Mouse (Mus musculus): ENCODE measurements at regions not wholly inside any gene's neighbourhood (a gene's known extent, or its start where the extent isn't known, plus 50 kb on each side); places are given as distances from the start of the nearest gene placed in this dataset.
A peak's percentile ranks its signal among the peaks of the same experiment; 100 is the strongest.

DNA sequence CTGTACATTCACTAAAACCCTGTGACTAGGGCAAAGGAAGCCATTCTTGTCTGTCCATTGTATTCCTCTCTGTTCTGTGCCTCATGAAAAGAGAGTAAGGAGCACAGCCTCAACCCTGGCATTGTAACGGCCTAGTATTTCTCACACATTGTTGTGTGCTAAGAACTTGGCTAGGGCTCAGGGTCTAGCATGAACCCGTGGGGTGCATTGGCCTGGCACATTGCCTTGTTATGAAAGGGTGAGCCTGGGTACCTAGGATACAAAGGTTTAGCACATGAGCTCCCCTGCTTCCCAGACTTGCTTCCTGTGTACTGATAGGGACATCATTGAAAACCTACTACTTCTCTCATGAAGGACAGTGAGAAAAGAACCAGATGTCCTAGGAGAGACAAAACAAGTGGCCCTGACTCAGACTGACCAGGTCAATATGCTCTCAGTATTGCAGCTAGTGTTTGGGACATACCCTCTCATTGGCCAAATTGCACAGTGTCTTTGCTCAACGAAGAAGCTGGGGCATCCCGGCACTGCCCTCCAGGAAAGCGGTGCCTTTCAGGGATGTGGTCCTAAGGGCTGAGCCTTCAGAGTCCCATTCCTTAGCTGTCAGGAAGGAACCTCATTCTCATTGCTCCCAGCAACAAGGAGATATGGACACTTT, 298.6 kb downstream of the Glrx3 start:
- H3K27me3 ChIP-seq (ENCODE audit: control insufficient read depth, insufficient read depth, low read length) = no peaks in the 10 kb centered on the region
- ATAC-seq (replicated peaks; ENCODE audit: insufficient number of reproducible peaks, low FRiP score, low TSS enrichment, low read depth) (no peak), DNase-seq (ENCODE audit: low spot score) (no peak)
- no peak overlapping the region for H3K4me2 ChIP-seq (ENCODE audit: low read depth, low read length)
- 92% methylated on average over 5 of the region's 5 CpGs for WGBS
- H3K36me3 ChIP-seq (replicated peaks; ENCODE audit: control insufficient read depth, insufficient read depth, low read depth, low read length) = no peaks in the 10 kb centered on the region
- H3K4me3 ChIP-seq (ENCODE audit: low read depth, low read length) = no peak overlapping the region
- H3K9me3 ChIP-seq (replicated peaks; ENCODE audit: control insufficient read depth, low read length) = no peaks in the 10 kb centered on the region
- H3K4me1 ChIP-seq (ENCODE audit: control insufficient read depth, insufficient read depth, low read length) = no peaks in the 10 kb centered on the region
- no peak overlapping the region for H3K27ac ChIP-seq (replicated peaks; ENCODE audit: low read depth, low read length)
- H3K9ac ChIP-seq (replicated peaks; ENCODE audit: low read length) = no peak overlapping the region

DNA sequence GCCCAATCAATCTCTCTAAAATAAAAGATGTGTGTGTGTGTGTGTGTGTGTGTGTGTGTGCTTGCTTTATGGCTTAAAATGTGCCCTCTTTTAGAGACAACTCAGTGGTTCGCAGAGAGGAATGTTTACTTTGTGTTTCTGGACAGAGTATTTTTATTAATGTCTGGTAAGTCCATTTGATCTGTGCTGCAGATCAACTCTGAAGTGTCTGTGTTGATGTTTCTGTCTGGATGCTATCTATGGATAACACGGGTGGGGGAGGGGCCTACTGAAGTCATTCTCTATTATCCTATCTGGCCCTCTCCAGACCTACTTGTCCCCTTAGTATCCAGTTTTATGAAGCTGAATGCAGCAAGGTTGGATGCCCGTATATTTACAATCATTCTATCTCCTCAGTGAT, 304.3 kb downstream of the Glrx3 start:
- DNase-seq (ENCODE audit: low spot score) (no peak), ATAC-seq (replicated peaks; ENCODE audit: insufficient number of reproducible peaks, low FRiP score, low TSS enrichment, low read depth) (no peak)
- H3K4me2 ChIP-seq (ENCODE audit: low read depth, low read length) = no peak overlapping the region
- no peaks in the 10 kb centered on the region for H3K9me3 ChIP-seq (replicated peaks; ENCODE audit: control insufficient read depth, low read length)
- H3K27ac ChIP-seq (replicated peaks; ENCODE audit: low read depth, low read length) = no peak overlapping the region
- H3K9ac ChIP-seq (replicated peaks; ENCODE audit: low read length) = no peak overlapping the region
- H3K4me1 ChIP-seq (ENCODE audit: control insufficient read depth, insufficient read depth, low read length) = no peaks in the 10 kb centered on the region
- 80% methylated on average over 3 of the region's 3 CpGs for WGBS
- H3K4me3 ChIP-seq (ENCODE audit: low read depth, low read length) = no peak overlapping the region
- no peaks in the 10 kb centered on the region for H3K36me3 ChIP-seq (replicated peaks; ENCODE audit: control insufficient read depth, insufficient read depth, low read depth, low read length)
- no peaks in the 10 kb centered on the region for H3K27me3 ChIP-seq (ENCODE audit: control insufficient read depth, insufficient read depth, low read length)

DNA sequence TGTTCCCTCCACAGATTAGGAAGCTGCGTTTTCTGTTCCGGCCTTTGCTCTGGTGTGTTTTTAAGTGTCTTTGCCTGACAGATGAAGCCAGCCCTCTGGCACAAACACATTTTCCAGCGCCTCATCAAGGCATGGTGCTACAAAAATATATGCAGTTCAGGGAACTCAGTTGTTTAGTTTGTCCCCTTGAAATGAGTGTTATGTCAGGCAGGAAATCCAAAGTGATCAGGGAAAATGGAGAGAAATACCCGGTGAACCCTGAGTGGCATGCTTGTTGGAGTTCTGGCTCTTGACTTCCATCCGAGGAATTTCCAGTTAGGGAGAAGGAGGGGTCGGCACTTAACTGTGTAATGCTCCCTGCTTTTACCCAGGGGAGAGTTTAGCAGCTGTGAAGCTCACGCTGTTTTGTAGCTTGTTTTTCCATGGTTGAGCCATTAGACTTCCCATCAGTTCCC, 304.9 kb downstream of the Glrx3 start:
- H3K9ac ChIP-seq (replicated peaks; ENCODE audit: low read length) = no peak overlapping the region
- no peaks in the 10 kb centered on the region for H3K36me3 ChIP-seq (replicated peaks; ENCODE audit: control insufficient read depth, insufficient read depth, low read depth, low read length)

DNA sequence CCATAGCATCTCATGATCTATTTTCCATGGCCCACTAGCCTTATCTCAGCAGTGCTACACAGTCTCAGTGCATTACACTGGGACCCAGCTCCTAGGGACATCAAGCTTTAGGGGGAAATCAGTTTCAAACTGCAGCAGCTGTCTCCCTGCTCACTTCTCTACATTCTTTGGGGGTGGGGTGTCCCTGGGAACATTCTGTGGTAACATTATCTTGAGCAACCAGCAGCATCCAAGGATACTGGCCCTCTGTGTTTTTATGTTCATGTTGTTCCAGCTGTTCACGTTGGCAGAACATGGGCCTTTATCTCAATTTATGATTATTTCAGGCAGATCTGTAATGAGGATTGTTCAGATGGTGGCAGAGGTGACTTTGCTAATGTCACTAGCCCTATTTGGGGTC, 308.2 kb downstream of the Glrx3 start:
- DNase-seq (ENCODE audit: low spot score) (no peak), ATAC-seq (replicated peaks; ENCODE audit: insufficient number of reproducible peaks, low FRiP score, low TSS enrichment, low read depth) (no peak)
- Histone ChIP-seq H3K9ac (replicated peaks; ENCODE audit: low read length) (no peak overlapping the region), H3K27ac (replicated peaks; ENCODE audit: low read depth, low read length) (no peak overlapping the region), H3K4me2 (ENCODE audit: low read depth, low read length) (no peak overlapping the region), H3K27me3 (ENCODE audit: control insufficient read depth, insufficient read depth, low read length) (no peaks in the 10 kb centered on the region), H3K36me3 (replicated peaks; ENCODE audit: control insufficient read depth, insufficient read depth, low read depth, low read length) (no peaks in the 10 kb centered on the region), H3K9me3 (replicated peaks; ENCODE audit: control insufficient read depth, low read length) (no peaks in the 10 kb centered on the region), H3K4me3 (ENCODE audit: low read depth, low read length) (no peak overlapping the region), H3K4me1 (ENCODE audit: control insufficient read depth, insufficient read depth, low read length) (no peaks in the 10 kb centered on the region)
- WGBS = 74% methylated on average over 1 of the region's 1 CpGs

More for the DNA sequence above, 304.9 kb downstream of the Glrx3 start:
- Histone ChIP-seq H3K4me2 (ENCODE audit: low read depth, low read length) (no peak overlapping the region; the same call in 1 of the 2 replicates), H3K27me3 (ENCODE audit: control insufficient read depth, insufficient read depth, low read length) (no peaks in the 10 kb centered on the region), H3K4me1 (ENCODE audit: control insufficient read depth, insufficient read depth, low read length) (no peaks in the 10 kb centered on the region), H3K27ac (replicated peaks; ENCODE audit: low read depth, low read length) (no peak overlapping the region), H3K4me3 (ENCODE audit: low read depth, low read length) (no peak overlapping the region), H3K9me3 (replicated peaks; ENCODE audit: control insufficient read depth, low read length) (no peaks in the 10 kb centered on the region)
- WGBS = 46% methylated on average over 7 of the region's 7 CpGs
- DNase-seq (ENCODE audit: low spot score) (peak; percentile 17), ATAC-seq (replicated peaks; ENCODE audit: insufficient number of reproducible peaks, low FRiP score, low TSS enrichment, low read depth) (no peak)

DNA sequence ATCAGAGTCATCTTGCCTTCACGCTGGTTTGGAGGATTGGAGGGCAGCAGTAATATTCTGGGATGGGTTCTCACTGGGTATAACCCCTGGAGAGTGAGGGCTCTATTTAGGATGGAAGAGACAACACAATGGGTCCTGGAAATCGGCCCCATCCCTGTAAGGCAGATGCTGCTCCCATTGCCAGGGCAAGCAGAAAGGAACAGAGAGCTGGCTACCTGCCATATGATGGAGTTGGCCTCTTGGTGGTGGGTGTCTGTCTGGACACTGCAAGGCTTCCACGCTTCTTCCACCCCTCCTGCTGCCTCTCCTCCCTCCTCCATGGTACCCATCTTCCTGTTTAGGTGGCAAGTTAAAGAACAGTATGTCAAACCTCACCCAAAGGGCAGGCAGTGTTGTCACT, 308.6 kb downstream of the Glrx3 start:
- Histone ChIP-seq H3K4me2 (ENCODE audit: low read depth, low read length) (no peak overlapping the region), H3K9ac (replicated peaks; ENCODE audit: low read length) (no peak overlapping the region), H3K27ac (replicated peaks; ENCODE audit: low read depth, low read length) (no peak overlapping the region), H3K9me3 (replicated peaks; ENCODE audit: control insufficient read depth, low read length) (no peaks in the 10 kb centered on the region), H3K4me3 (ENCODE audit: low read depth, low read length) (no peak overlapping the region), H3K36me3 (replicated peaks; ENCODE audit: control insufficient read depth, insufficient read depth, low read depth, low read length) (no peaks in the 10 kb centered on the region), H3K27me3 (ENCODE audit: control insufficient read depth, insufficient read depth, low read length) (no peaks in the 10 kb centered on the region), H3K4me1 (ENCODE audit: control insufficient read depth, insufficient read depth, low read length) (no peaks in the 10 kb centered on the region)
- ATAC-seq (replicated peaks; ENCODE audit: insufficient number of reproducible peaks, low FRiP score, low TSS enrichment, low read depth) (no peak), DNase-seq (ENCODE audit: low spot score) (no peak)
- WGBS = 81% methylated on average over 3 of the region's 3 CpGs

DNA sequence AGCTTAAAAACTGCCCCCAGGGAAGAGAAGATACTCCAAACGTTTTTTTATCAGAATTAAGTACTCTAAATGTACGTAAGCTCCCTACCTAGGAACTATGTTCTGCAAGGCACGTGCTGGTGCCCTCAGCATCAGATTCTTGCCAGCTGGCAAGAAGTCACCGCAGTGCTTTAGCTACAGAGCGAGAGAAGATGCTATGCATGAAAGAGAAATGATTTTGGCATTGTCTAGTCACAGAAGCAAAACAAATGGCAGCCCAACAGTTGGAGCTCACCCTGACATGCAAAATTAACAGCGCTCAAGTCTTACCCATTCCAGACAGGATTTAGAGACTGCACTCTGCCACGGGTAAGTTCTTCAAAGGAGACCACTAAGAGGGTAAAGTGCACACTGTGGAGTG, 311.5 kb downstream of the Glrx3 start:
- Histone ChIP-seq H3K9ac (replicated peaks; ENCODE audit: low read length) (no peak overlapping the region), H3K27me3 (ENCODE audit: control insufficient read depth, insufficient read depth, low read length) (no peaks in the 10 kb centered on the region), H3K27ac (replicated peaks; ENCODE audit: low read depth, low read length) (no peak overlapping the region), H3K36me3 (replicated peaks; ENCODE audit: control insufficient read depth, insufficient read depth, low read depth, low read length) (no peaks in the 10 kb centered on the region), H3K4me1 (ENCODE audit: control insufficient read depth, insufficient read depth, low read length) (no peaks in the 10 kb centered on the region), H3K9me3 (replicated peaks; ENCODE audit: control insufficient read depth, low read length) (no peaks in the 10 kb centered on the region), H3K4me3 (ENCODE audit: low read depth, low read length) (no peak overlapping the region), H3K4me2 (ENCODE audit: low read depth, low read length) (no peak overlapping the region)
- no peak for ATAC-seq (replicated peaks; ENCODE audit: insufficient number of reproducible peaks, low FRiP score, low TSS enrichment, low read depth)
- WGBS = 78% methylated on average over 7 of the region's 7 CpGs
- no peak for DNase-seq (ENCODE audit: low spot score)

DNA sequence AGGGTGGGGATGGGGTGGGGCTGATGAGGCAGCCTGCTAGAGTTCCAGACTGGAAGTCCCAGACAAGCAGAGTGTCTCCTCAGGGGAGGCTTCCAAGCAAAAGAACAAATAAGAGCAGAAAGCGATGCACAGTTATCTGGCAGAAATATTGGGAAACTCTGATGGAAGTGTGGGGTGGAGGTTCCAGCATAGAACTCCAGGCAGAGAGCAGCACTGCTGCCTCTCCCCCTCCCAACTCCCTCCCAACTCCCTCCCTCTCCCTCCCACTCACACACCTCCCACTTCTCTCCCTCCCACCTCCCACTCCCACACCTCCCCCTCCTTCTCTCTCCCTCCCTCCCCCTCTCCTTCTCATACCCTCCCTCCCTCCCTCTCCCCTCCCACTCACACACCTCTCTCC, 313.3 kb downstream of the Glrx3 start:
- DNase-seq (ENCODE audit: low spot score) = no peak
- H3K36me3 ChIP-seq (replicated peaks; ENCODE audit: control insufficient read depth, insufficient read depth, low read depth, low read length) = no peaks in the 10 kb centered on the region
- H3K9ac ChIP-seq (replicated peaks; ENCODE audit: low read length) = no peak overlapping the region
- H3K27ac ChIP-seq (replicated peaks; ENCODE audit: low read depth, low read length) = no peak overlapping the region
- ATAC-seq (replicated peaks; ENCODE audit: insufficient number of reproducible peaks, low FRiP score, low TSS enrichment, low read depth) = no peak
- no peaks in the 10 kb centered on the region for H3K9me3 ChIP-seq (replicated peaks; ENCODE audit: control insufficient read depth, low read length)
- no peaks in the 10 kb centered on the region for H3K27me3 ChIP-seq (ENCODE audit: control insufficient read depth, insufficient read depth, low read length)
- 90% methylated on average over 1 of the region's 1 CpGs for WGBS
- no peaks in the 10 kb centered on the region for H3K4me1 ChIP-seq (ENCODE audit: control insufficient read depth, insufficient read depth, low read length)
- H3K4me2 ChIP-seq (ENCODE audit: low read depth, low read length) = no peak overlapping the region
- H3K4me3 ChIP-seq (ENCODE audit: low read depth, low read length) = no peak overlapping the region

DNA sequence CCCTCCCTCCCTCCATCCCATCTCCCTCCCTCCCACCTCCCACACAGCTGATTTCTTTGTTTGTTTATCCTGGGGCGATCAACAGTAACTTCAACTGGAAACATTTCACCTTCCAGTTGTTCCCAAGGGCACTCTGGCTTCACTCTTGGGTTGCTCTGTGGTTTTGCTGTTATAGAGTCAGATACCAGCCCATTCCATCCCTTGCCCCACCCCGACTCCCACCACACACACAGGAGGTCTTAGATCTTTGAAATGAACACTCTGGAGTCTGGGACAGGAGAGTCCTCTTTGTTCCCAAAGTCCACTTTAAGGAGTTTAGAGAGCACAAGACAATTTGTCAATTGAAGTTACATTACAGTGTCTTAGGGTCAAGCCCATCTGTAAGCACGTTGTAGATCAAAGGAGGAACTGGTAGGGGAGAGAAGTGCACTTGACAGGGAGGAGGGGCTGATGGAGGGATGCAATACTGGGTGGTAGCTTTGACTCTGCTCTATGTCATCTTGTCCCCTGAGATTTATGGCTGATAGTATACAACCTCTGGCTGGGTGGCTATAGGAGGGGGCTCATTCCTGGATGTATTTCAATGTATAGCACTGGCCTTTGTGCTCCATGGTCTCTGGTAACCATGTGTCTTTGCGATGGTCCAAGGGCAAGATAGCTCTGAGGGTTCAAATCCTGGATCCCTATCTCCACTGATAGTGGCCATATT, 313.9 kb downstream of the Glrx3 start:
- no peaks in the 10 kb centered on the region for H3K4me1 ChIP-seq (ENCODE audit: control insufficient read depth, insufficient read depth, low read length)
- WGBS = 52% methylated on average over 4 of the region's 4 CpGs
- no peak for DNase-seq (ENCODE audit: low spot score)
- ATAC-seq (replicated peaks; ENCODE audit: insufficient number of reproducible peaks, low FRiP score, low TSS enrichment, low read depth) = no peak
- no peak overlapping the region for H3K4me3 ChIP-seq (ENCODE audit: low read depth, low read length)
- H3K27me3 ChIP-seq (ENCODE audit: control insufficient read depth, insufficient read depth, low read length) = no peaks in the 10 kb centered on the region
- H3K27ac ChIP-seq (replicated peaks; ENCODE audit: low read depth, low read length) = no peak overlapping the region
- no peaks in the 10 kb centered on the region for H3K9me3 ChIP-seq (replicated peaks; ENCODE audit: control insufficient read depth, low read length)
- no peak overlapping the region for H3K9ac ChIP-seq (replicated peaks; ENCODE audit: low read length)
- H3K36me3 ChIP-seq (replicated peaks; ENCODE audit: control insufficient read depth, insufficient read depth, low read depth, low read length) = no peaks in the 10 kb centered on the region
- no peak overlapping the region for H3K4me2 ChIP-seq (ENCODE audit: low read depth, low read length)

Data from embryonic facial prominence, embryonic 11.5 days (tissue).